Mouse (Mus musculus) layer of hippocampus, postnatal 25 days (tissue): Measurements from ENCODE around the gene Dapk1. TPM values are rescaled to one million over a fixed set of nuclear protein-coding genes. Genes with fewer than 3 reads are reported as not detected.

ENCODE experiments used
- DNase-seq, 2 experiments: peaks; one replicate each; pipeline ENCODE4 v3.0.0; 2022; ENCODE audit warnings: mixed read lengths in 2 of 2, low spot score in 1 of 2; ENCODE audit errors: extremely low spot score in 1 of 2
- total RNA-seq, 2 experiments: library from RNA; stranded (reverse); gene quantifications; 2 replicates each; pipeline ENCODE4 v1.2.3; 2021

Gene Dapk1
- total RNA-seq, 2 experiments from 2014 or later: 128 to 132 TPM

DNA sequence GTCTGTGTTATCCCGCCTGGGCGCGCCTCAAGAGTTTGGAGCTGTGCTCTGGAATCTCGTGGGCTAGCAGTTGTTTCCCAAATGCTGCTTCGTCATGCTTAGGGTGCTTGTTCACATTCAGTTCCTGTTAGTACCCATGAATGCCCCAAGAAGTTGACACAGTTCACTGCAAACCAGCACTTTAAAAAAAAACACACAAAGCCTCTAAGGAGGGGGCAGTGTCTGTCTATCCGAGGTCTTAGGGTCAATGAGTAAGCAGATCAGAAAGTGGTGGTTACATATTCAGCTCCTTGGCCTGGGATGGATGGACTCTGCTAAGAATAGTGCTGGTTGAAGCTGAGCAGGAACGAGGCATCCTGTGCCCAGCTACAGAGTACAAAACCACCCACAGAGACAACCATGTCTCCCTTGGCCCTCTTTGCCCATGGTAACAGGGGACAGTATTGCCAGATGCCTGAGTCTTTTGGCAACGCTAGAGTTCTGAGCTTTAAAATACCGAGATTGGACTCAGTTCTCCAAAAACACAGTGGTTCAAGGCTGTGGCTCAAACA, 59.0 kb downstream of the Dapk1 start:
- DNase-seq: no peak

DNA sequence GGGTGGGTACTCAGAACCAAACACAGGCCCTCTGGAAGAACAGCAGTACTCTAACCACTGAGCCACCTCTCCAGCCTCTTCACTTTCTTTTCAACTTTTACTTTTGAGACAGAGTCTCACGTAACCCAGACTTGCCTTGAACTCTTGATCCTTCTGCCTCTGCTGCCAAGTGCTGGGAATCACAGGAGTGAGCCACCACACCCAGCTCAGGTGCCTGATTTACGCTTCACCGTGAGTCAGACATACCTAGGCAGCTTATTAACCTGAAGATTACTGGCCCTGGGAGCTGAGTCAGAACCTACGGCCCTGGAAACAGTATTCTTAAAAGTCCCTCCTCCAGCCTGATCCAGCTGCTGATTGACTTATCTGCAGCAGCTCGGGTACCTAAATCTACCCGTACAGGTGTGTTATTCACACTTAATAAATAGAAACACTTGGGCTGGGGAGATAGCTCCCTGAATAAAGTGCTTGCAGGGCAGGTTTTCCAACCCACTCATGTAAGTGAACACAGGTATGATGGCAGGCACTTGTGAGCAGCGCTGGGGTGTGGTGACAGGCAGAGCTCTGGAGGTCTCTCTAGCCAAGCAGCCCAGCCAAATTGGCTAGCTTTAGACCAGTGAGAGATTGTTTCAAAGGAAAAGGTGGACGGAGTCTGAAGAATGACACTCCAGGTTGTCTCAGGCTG, 60.9 kb downstream of the Dapk1 start:
- no peak for DNase-seq

DNA sequence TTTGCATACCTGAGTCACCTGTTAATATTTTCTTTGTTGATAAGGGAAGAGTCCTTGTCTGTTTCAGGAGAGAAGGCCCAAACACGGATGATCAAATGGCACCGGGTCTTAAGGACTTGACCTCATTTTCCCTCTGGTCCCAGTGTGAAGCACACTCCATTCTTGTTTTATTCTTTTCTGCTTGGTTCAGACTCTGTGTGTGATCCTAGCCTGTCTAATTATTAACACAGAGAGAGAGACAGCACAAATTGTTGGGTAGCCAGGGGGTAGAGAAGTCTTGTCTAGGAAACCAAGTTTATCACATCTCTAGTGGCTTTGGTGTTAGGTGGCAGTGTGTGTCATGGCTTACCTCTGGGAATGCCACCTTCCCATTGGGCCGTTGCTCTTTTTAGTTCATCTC, 62.3 kb downstream of the Dapk1 start:
- DNase-seq: no peak

DNA sequence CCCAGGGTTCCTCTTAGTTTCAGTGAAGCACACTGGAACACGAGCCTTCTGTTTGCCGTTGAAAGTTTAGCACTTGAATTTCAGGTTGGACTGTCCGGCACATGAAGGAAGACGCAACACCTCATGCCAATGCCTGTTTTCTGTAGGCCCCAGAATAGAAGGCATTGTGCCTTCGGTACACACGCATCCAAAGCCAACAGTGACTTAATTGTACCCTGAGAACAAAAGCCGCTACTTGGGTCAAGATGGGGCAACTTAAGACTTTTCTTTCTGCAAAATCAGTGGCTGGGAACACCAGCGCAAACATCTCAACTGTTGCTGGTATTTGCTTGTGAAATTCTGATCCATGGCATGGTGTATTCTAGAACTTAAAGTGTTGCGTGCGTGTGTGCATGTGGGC, 63.1 kb downstream of the Dapk1 start:
- no peak for DNase-seq

DNA sequence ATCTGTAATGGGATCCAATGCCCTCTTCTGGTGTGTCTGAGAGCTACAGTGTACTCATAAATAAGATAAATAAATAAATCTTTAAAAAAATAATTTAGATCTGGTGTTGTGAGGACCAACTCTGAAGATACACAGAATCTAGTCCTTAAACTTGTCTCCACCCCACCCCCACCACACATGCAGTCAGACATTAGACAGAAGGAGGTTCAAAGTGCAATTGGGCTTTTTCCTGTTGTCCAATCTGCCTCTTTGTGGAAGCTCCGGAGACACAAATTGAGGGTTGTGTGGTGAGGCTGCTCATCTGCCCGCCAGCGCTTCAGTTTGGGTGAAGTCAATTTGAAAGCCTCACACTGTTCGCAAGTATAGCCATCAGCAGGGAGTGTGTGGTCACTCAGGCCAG, 63.7 kb downstream of the Dapk1 start:
- DNase-seq: no peak

DNA sequence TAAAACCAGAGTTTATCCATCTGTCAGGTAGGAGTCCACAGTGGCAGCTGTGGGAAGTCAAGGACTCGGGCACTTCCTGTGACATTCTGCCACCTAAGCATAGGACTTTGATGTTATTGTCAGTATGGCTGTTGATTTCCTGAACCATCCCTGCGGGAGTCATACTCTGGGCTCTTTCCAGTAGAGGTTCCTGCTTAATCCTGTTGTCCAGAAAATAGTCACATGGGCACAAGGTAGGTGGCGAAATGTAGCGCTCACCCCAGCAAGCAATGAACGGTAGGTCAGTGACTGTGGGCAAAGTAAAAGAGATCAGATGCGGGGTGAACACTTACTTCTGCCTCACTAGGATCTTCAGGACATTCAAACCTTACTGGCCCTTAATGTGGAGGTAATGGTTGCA, 66.3 kb downstream of the Dapk1 start:
- no peak for DNase-seq

DNA sequence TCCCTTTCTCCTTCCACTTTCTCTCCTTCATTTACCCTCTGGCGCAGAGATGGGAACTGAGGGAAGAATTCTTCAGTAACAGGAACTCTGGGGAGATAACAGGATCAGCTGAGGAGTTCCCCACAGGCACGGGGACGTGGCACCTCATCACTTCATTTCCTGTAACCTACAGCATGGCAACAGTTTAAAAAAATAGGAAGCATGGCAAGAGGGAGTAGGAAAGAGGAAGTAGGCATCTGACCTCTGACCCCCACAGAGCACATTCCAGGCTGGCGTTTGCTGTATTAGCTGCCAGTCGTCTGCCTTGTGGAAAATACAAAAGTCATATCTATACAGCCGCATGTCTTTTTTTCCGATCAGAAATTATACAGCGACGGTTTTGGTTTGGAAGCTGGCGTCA, 68.9 kb downstream of the Dapk1 start:
- DNase-seq: no peak

DNA sequence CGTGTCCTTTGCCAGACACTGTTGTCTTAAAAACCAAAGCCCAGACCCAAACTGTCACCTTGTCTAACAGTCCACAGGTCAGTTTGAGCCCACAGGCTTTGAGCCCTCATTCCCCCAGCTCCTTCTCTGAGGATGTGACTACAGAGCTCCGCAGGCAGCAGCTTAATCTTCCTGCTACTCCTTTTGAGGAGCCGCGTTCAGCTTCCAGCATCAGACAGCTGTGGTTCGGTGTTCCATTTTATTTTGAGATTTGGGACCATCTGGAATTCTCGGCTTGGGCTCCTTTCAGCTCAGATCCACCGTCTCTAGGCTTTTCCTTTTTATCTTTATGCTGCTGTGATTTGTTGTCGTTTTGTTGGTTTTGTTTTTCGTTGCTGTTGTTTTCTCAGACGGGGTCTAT, 69.5 kb downstream of the Dapk1 start:
- no peak for DNase-seq

DNA sequence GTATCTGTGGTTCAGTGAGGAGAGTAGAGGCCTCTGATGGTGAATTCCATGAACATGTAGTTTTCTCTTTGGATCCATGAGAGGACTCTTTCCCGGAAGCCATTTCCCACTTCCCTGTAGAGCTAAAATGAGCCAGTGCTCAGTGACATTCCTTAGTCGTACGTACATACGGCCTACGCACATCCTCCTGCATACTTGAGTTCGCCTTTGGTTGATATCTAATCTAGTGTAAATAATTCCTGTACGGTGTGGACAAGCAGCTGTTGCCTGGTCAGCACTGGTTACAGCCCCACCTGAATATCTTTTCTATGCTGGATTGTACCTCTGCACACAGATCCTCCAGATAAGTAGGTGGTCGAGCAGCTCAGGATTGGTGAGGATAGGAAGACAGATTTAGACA, 70.5 kb downstream of the Dapk1 start:
- DNase-seq: no peak

DNA sequence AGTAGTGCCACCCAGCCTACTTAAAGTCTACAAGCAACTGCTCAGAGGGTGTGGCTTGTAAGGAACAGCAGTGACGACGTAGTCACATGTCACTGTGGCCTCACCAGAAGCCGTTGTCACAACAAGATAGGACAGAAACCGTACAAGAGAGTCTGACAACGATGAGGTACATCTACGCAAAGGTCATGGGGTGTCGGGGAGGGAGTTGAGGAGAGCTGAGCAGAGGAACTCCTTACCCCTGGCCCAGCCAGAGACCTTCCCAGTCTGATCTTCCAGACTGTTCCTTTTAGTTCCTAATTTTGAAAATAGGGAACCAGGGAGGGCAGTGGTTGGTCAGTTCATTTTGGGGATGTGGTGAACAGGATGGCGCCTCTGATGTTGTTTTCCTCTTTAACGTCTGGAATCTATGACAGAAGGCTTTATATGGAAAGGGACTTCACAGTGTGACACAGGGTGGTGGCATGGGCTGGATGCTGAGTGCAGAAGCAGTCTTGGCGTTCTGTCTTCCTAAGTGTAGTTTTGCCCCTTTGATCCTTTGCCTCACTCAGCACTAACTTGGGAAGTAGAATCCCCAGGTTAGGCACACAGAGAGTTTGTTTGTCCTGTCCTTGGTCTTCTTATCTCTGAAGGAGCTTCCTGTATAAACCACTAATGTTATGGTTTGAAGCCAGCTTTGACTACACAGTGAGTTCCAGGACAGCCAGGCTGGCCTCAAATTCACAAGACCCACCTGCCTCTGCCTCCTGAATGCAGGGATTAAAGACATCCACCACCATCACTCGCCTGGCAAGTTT, 71.3 kb downstream of the Dapk1 start:
- no peak for DNase-seq

DNA sequence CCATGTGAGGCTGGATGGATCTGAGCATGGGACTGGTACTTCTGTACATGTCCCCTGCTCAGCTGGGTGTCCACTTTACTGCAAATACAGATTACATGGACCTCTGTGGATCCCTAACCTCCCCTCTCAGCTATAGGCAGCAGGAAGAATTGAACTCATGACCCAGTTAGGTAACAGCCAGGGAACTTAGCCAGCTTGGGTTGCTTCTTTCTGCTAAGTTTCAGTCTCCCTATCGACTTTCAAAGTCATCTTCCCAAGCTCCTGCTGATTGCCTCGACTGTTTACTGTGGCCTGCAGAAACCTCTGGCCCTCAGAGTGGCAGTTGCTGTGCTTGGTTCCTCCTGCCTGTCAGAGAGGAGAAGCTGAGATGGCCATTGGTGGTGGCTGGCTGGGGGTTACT, 72.6 kb downstream of the Dapk1 start:
- no peak for DNase-seq

DNA sequence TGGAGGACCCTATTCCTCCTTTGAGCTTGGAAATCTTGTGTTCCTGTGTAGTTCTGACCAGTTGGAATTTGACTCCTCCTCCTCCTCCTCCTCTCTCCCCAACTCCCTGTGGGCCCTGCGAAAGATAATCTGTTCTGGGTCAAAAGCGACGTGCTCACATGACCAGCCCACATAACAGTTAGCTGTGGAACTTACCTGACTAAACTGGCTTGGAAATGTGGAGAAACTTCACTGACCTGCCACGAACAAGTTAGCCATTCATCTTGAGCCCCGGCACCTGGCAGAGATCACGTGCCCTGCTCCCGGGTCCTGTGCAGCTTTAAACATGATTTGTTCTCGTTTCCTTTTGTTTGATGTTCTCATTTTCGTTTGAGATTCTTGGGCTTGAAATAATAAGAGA, 73.2 kb downstream of the Dapk1 start:
- DNase-seq: no peak

DNA sequence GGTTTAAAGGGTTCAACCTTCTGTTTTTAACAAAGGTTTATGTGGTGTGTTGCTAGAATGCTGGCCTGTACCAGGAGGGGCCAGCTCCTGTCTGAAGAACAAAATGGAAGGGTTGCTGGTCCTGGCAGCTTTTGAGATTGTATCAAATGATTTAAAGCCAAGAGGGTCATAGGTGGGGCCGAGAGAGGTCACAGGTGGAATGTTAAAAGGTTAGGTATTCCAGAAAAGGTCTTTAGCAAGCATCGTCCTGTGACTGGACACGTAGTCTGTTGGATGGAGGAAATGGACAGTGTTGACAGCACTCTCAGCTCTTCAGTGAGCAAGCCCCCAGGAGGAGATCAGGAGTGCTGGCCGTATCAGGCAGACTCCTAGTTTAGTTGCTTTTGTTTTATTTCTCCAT, 73.7 kb downstream of the Dapk1 start:
- DNase-seq: no peak

DNA sequence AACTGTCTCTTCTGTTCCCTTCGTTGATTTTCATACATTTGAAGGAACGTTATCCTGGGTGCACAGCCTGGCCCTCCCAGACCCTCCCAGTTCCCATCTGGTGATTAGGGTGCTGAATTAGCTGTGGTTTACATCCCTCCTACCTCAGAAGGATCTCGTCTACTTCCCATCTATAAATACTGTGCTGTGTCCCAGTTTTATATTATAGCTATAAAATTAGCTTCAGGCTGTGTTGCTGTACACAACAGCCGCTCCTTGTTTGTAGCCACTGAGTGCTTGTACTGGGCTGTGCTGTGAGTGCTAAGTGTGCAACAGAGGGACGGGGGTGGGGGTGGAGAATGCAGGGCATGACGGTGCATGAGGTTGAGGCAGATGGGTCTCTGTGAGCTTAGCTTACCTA, 77.2 kb downstream of the Dapk1 start:
- no peak for DNase-seq

DNA sequence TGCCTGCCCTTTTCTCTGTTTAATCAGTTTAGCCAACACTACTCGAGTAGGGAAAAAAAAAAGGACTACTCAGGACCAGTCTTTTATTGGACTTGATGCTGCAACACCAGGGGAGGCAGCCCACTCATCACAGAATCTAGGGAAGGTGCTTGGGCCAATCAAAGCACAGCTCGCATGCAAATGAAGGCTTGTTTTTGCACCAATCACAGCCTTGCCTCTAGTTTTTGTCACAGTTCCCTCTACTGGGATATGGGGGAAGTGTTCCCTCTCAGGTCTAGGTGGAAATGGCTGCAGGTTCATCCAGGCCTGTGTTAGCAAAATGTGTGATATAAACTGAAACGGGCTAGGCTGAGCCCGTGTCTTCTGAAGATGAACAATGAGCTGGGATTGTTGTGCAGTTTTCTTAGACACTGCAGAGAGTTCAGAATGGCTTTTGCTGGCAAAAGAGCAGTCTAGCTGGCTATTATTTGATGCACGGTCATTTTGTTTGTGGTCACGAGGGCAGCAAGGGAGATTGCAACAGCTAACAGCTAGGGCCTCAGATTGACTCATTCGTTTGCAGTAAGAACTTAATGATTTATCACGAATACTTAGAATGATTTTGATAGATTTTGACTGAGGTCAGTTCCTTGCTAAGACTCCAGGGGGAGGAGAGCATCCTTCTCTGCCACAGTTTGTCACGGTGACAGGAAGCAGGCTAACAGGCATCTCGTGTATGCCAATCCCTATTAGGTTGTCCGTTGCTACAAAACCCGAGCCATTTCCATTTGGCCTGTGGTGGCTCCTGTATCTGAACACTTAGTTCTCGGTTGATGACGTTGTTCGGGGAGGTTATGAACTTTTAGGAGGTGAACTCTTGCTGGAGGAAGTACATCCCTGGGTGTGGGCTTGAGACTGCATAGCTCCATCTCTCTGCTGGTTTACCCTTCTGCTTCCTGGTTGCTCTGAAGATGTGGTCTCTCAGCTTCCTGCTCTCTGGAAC, 81.3 kb downstream of the Dapk1 start:
- DNase-seq: no peak

DNA sequence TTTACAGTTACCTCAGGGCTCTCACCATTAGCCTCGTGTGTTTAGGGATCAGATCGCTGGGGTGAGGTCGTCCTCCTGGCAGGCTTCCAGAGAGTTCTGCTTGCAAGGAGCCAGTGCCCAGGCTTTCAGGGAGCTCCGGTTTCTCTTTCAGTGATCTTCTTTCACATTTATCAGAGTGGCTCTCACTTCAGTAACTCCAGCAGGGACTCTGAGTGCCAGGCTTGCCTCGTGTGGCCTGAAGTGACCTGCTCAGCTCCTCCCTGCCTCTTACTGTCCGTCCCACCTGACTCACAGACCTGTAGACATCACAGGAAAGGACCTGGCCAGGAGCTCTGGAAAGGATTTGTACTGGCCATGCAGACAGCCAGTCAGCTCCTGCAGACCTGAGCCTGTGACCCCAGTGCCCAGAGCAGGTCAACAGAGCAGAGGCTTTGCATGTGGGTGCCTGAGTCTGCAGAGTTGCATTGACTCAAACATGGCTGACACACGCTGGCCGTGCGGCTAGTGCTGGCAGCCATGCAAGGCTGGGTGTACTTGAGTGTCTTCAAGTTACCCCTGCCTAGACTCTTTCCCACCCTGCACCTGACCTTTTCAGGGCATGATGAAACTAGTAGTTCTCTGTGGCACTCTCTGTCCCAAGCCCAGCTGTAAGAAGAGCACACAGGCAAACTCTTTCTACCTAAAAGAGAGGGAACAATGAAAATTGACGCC, 82.5 kb downstream of the Dapk1 start:
- no peak for DNase-seq

DNA sequence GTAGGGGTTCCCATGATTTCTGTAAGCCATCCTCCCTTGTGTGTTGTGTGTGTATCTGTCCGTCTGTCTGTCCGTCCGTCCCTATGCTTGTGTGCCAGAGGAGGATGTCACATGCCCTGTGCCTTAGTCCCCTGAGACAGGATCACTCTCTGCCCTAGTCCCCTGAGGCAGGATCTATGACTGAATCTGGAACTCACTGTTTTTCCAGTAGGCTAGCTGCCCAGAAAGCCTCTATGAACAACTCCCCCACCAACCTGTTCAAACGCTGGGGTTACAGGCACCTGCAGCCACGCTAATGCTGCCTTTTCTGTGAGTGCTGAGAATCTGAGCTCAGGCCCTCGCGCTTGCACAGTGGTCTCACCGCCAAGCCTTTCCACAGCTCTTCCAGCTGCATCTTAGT, 83.1 kb downstream of the Dapk1 start:
- no peak for DNase-seq

DNA sequence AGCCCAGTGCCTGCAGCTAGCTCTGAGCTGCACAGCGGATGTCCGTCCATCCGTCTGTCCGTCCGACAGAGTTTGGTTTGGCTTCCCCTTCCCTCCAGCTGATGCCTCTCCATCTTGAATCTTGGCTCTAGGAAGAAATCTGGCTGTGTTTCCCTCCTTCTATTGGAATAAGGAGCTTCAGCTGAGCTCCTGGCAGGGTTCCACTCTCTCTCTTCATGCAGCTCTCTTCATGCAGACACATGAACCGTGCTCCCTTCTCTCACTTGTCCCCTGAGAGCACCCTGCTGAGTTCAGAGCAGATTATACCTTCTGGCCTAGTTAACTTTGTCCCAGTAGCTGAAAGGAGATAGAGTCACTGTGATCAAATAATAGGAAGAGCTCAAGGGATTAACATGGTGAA, 83.5 kb downstream of the Dapk1 start:
- DNase-seq: no peak

DNA sequence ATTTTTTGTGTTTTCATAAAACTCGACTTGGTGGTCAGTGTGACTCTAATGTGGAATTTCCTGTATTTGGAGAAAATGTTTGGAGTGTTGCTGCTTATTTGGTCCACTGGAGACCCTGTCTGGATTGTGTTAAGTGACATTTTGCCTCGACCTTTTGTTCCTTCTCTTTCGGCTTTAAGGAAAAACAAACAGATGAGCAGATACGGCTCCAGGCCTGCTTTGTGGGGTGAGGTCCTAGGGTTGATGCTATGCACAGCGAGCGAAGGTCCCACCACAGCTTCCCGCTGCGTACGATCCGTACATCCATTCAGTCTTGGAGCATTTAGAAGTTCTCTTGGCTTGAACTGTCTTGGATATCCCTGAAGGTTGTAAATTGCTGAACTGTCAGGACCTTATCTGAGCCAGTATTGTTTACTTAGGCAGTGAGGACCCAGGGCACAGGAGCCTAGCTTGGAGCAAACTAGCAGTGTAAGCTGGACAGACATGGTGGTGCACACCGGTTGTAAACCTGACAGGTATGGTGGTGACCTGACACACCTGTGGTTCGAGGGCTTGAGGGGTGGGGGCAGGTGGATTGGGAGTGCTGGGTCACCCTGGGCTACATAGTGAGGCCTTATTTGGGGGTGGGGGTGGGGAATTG, 84.4 kb downstream of the Dapk1 start:
- DNase-seq: no peak

DNA sequence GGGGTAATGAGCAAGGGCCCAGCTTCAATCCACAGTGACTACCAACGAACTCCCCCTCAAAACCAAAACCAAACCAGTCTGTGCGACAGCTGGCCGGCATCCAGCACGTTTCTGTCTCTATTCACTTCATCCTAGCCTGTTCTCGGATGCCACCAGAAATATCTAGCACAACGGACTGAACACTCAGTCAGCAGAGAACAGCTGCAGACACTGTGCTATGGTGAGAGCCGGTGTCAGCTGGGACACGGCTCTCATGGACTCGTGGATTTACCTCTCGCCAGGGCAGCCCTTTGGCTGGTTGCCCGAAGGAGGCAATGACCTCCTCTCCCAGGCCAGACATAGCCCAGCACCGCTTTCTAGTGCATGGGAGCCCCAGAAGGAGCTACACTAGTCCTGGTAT, 85.2 kb downstream of the Dapk1 start:
- DNase-seq: peak in 1 of 2 experiments; percentile 68
